Mouse (Mus musculus) embryonic facial prominence, embryonic 14.5 days (tissue): ENCODE results near the gene Supt3. TPM values are rescaled to one million over a fixed set of nuclear protein-coding genes. Genes with fewer than 3 reads are reported as not detected.

Source experiments
- ATAC-seq: fragments of 200-750 bp; cut with Nextera tagmentation; 2 replicates; pipeline ENCODE4 v1.8.0; 2017; ENCODE audit warnings: low read depth, moderate number of reproducible peaks, moderate TSS enrichment
- DNase-seq: peaks from one replicate; pipeline ENCODE4 v3.0.0-alpha.2; 2015; ENCODE audit warnings: low spot score
- H3K27ac ChIP-seq: fragments of 300-500 bp; sonication (generic); replicated peaks from 2 replicates; pipeline ENCODE4 v1.5.1; 2014; ENCODE audit warnings: low read depth, mild to moderate bottlenecking, low read length, moderate library complexity
- H3K27me3 ChIP-seq: fragments of 300-500 bp; sonication (generic); replicated peaks from 2 replicates; pipeline ENCODE4 v1.6.1; 2014; ENCODE audit warnings: low read length; ENCODE audit not compliant: control insufficient read depth, insufficient read depth
- H3K36me3 ChIP-seq: fragments of 300-500 bp; sonication (generic); 2 replicates; pipeline ENCODE4 v1.6.1; 2014; ENCODE audit warnings: low read length, mixed read lengths; ENCODE audit not compliant: control insufficient read depth, insufficient read depth
- H3K4me1 ChIP-seq: fragments of 300-500 bp; sonication (generic); 2 replicates; pipeline ENCODE4 v1.6.1; 2014; ENCODE audit warnings: antibody characterized with exemption, low read length; ENCODE audit not compliant: control insufficient read depth, insufficient read depth
- H3K4me2 ChIP-seq: fragments of 300-500 bp; sonication (generic); 2 replicates; pipeline ENCODE4 v1.6.1; 2014; ENCODE audit warnings: low read depth, mild to moderate bottlenecking, low read length, moderate library complexity, mixed read lengths
- H3K4me3 ChIP-seq: fragments of 300-500 bp; sonication (generic); 2 replicates; pipeline ENCODE4 v1.5.1; 2014; ENCODE audit warnings: low read depth, mild to moderate bottlenecking, low read length
- H3K9ac ChIP-seq: fragments of 300-500 bp; sonication (generic); 2 replicates; pipeline ENCODE4 v1.6.1; 2014; ENCODE audit warnings: low read depth, mild to moderate bottlenecking, low read length, moderate library complexity, mixed read lengths
- H3K9me3 ChIP-seq: fragments of 300-500 bp; sonication (generic); 2 replicates; pipeline ENCODE4 v1.6.1; 2016; ENCODE audit warnings: low read length; ENCODE audit not compliant: control insufficient read depth
- WGBS: fragments of 180-500 bp; shearing (Covaris S2); extraction: QIAGEN DNeasy Blood & Tissue Kit; methylation state at CpG from one replicate; pipeline ENCODE4 v1.1.7; 2014; 5-methylcytosine and 5-hydroxymethylcytosine counted together
- polyA plus RNA-seq: library from polyadenylated mRNA; unstranded; fragments of >200 nt; fragmentation: Nextera tagmentation; extraction: Ambion mirVana; gene quantifications from 2 replicates; pipeline ENCODE4 v1.2.1, GENCODE M21; 2014

Gene Supt3
- polyA plus RNA-seq, 1 experiment from 2014 or later = 17.6 TPM

DNA sequence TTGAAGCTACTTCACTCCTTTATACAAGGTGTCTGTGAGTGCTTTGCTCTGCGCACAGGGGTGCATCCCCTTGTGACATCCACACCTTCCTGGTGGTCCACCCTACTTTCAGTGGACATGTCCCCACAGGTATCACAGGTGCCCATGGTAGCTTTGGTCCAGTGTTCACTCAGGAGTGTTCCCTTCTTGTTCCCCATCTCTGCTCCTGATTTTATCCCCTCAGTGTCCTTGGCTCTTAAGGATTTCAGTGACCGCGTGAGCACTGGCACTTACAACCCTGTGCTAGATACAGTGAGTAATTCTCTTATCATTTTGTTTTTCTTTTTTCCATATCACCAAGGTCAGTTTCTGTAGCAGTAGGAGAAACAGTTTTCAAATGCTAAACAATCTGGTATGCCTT is 171.4 kb downstream of the Supt3 start:
- H3K4me3 ChIP-seq = no peak overlapping the region
- no peaks in the 10 kb centered on the region for H3K27me3 ChIP-seq
- no peaks in the 10 kb centered on the region for H3K36me3 ChIP-seq
- H3K4me2 ChIP-seq = no peak overlapping the region
- H3K4me1 ChIP-seq = no peaks in the 10 kb centered on the region
- 0 out of 2 replicates have a peak, but pooled peaks cover 3% of the 10 kb centered on the region for H3K9me3 ChIP-seq
- no peak for ATAC-seq
- DNase-seq = no peak
- no peak overlapping the region for H3K27ac ChIP-seq
- 92% methylated on average over 3 of the region's 3 CpGs for WGBS
- H3K9ac ChIP-seq = no peak overlapping the region

DNA sequence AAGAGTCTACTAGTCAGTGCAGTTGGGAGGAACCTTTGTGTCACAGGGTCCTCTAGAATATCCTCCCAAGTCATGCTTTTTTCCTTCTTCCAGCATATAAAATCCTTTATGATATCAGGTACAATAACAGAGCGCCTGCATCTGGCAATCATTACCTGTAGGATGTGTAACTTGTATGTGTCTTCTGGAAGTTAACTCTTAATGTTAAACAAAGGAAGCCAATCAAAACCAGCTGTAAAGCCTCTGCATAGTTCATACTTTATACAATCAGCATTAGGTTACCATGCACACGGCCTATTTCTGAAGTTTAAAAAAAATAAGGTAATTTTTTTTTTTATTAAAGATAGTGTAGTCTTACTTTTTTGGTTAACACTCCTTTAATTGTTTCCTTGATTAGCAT is 179.7 kb downstream of the Supt3 start:
- 0 out of 2 replicates have a peak, but pooled peaks have one; percentile 18 for ATAC-seq
- no peaks in the 10 kb centered on the region for H3K9me3 ChIP-seq
- H3K4me3 ChIP-seq = no peak overlapping the region
- no peaks in the 10 kb centered on the region for H3K36me3 ChIP-seq
- no peak overlapping the region for H3K4me2 ChIP-seq
- H3K27me3 ChIP-seq = no peaks in the 10 kb centered on the region
- H3K4me1 ChIP-seq = no peaks in the 10 kb centered on the region
- H3K27ac ChIP-seq = no peak overlapping the region
- WGBS = 36% methylated on average over 2 of the region's 2 CpGs
- H3K9ac ChIP-seq = no peak overlapping the region
- peak; percentile 50 for DNase-seq

DNA sequence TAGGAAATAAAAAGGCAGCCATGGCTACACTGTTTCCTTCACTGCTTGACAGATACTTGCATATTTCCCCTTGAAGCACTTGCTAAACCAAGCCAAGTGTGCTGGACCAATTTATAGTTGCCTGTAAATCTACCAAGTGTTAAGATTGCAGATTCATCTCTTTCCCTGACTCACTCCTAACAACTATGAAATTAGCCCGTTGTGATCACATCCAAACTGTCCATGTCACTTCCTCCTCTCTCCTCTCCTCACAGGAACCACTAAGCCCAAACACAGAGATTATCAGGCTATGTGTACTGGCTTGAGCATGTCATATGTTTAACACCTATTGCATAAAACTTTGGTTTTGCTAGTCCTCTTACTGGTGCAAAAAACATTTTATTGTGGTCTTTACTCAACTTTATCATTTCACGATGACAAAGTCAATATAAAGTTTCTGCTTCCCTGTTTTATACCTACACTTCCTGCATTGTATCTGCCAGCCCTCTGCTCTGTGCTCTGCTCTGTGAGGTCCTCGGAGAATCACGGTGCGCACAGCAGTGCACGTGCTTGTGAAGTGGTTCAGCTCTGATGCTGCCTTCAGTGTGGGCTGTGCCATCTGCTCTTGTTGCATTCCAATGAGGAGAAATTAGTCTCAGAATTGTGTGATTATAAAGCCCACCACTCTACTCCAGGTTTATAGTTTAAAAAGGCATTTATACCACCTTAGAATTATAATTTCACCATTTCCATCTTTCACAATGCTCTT is 186.3 kb downstream of the Supt3 start:
- DNase-seq = no peak
- whole genome bisulfite sequencing = 63% methylated on average over 6 of the region's 6 CpGs

GRCm38 (mm10) chr17:44967186-44967585 is 190.2 kb downstream of the Supt3 start:
- ATAC-seq = no peak

More for the DNA sequence above, 186.3 kb downstream of the Supt3 start:
- Histone ChIP-seq H3K4me2 (no peak overlapping the region), H3K4me1 (no peaks in the 10 kb centered on the region), H3K36me3 (no peaks in the 10 kb centered on the region), H3K4me3 (no peak overlapping the region), H3K27me3 (no peaks in the 10 kb centered on the region), H3K9ac (no peak overlapping the region), H3K27ac (no peak overlapping the region), H3K9me3 (no peaks in the 10 kb centered on the region)
- ATAC-seq = no peak

DNA sequence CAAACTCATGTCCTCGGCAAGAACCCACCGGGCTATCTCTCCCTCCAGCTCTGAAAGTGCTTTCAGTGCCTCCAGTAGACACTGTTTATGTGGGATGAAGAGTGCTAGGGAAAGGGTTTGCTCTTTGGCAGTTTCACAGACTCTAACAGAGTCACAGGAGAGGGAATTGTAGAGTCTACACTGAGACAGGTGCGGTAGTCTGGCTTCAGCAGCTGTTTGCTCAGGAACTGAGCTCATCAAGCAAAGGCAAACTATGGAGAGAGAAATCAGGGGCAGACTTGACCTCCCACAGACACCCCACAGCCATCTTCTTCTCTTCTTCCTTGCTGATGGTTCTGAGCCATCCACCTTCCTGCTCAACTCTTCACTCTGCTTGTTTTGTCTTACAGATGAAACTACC is 193.3 kb downstream of the Supt3 start:
- H3K27me3 ChIP-seq = no peaks in the 10 kb centered on the region
- 93% methylated on average over 3 of the region's 3 CpGs for WGBS
- ATAC-seq (no peak), DNase-seq (no peak)
- no peak overlapping the region for H3K4me2 ChIP-seq
- H3K9me3 ChIP-seq = no peaks in the 10 kb centered on the region
- no peak overlapping the region for H3K27ac ChIP-seq
- no peak overlapping the region for H3K9ac ChIP-seq
- no peaks in the 10 kb centered on the region for H3K36me3 ChIP-seq
- H3K4me3 ChIP-seq = no peak overlapping the region
- no peaks in the 10 kb centered on the region for H3K4me1 ChIP-seq

More at GRCm38 (mm10) chr17:44967186-44967585, 190.2 kb downstream of the Supt3 start:
- no peaks in the 10 kb centered on the region for H3K9me3 ChIP-seq
- no peaks in the 10 kb centered on the region for H3K27me3 ChIP-seq
- H3K4me3 ChIP-seq = no peak overlapping the region
- H3K27ac ChIP-seq = no peak overlapping the region
- no peak overlapping the region for H3K4me2 ChIP-seq
- H3K4me1 ChIP-seq = no peaks in the 10 kb centered on the region
- H3K9ac ChIP-seq = no peak overlapping the region
- H3K36me3 ChIP-seq = no peaks in the 10 kb centered on the region
- WGBS = 96% methylated on average over 1 of the region's 1 CpGs
- no peak for DNase-seq

DNA sequence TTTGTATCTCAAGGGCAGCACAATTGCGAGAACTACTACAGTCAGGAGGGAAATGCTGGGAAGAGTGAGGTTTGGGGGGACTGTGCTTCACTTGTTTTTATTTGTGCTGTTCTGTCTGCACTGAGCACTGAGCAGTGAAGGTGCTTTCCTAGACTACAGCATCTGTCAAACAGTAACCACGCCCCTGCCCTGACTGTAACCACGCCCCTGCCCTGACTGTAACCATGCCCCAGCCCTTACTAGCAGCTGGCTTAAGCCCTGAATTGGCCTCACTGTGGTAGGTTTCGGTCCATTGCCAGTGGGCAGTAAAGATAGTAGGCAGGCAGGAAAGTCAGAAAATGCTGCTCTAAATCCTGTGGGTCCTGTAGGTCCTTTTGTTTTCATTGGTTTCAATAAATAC is 196.5 kb downstream of the Supt3 start:
- Histone ChIP-seq H3K9ac (no peak overlapping the region), H3K4me3 (no peak overlapping the region), H3K9me3 (no peaks in the 10 kb centered on the region), H3K27ac (no peak overlapping the region), H3K36me3 (no peaks in the 10 kb centered on the region), H3K27me3 (no peaks in the 10 kb centered on the region), H3K4me2 (no peak overlapping the region), H3K4me1 (no peaks in the 10 kb centered on the region)
- DNase-seq (peak; percentile 49), ATAC-seq (peak; percentile 65; the same call in 1 of the 2 replicates)
- 64% methylated on average over 4 of the region's 4 CpGs for WGBS

DNA sequence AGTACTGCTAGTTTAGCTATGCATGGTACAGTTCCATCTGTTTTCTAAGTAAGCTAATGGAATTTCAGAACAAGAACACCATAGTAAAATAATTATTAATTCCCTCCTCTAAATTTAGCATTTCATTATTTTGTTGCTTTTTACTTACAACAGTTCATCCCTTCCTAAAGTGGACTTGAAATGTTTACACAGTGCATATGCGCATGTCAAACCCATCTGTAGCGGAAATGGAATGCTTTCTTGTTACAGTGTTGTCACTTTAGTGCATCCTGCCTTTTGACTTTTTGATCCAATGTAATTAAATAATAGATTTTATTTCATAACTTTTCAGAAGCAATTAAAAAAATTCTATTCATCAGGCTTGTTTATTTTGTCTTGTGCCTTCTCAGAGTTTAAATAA is 200.7 kb downstream of the Supt3 start:
- 89% methylated on average over 2 of the region's 2 CpGs for whole genome bisulfite sequencing
- Histone ChIP-seq H3K27me3 (no peaks in the 10 kb centered on the region), H3K9me3 (no peaks in the 10 kb centered on the region), H3K9ac (no peak overlapping the region), H3K4me1 (no peaks in the 10 kb centered on the region), H3K27ac (no peak overlapping the region), H3K36me3 (no peaks in the 10 kb centered on the region), H3K4me3 (no peak overlapping the region), H3K4me2 (no peak overlapping the region)
- no peak for DNase-seq
- no peak for ATAC-seq

DNA sequence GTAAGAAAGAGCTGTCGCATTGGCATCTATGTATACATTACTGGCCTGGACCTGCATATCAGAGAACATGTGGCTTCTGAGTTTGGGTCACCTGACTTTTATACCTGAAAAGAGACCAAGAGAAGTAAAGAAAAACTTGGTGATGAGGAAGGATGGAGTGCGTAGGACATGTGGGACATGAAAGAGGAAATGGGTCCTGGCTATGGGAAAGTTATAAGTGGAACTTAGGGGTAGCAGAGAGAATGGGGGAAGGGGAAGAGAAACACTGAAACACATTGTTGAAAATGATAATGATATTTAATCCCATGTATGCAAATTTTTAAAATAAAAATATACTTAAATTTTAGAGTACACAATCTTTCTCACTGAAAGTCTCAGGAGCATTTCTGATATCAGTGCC is 211.0 kb downstream of the Supt3 start:
- Histone ChIP-seq H3K4me1 (peaks cover 11% of the 10 kb centered on the region), H3K4me3 (no peak overlapping the region), H3K9me3 (no peaks in the 10 kb centered on the region), H3K4me2 (no peak overlapping the region), H3K27ac (no peak overlapping the region), H3K36me3 (no peaks in the 10 kb centered on the region), H3K27me3 (no peaks in the 10 kb centered on the region), H3K9ac (no peak overlapping the region)
- 90% methylated on average over 2 of the region's 2 CpGs for WGBS
- DNase-seq (no peak), ATAC-seq (no peak)

- H3K27ac ChIP-seq = no peak overlapping the region
- ATAC-seq = no peak
- no peak overlapping the region for H3K9ac ChIP-seq
- DNase-seq = no peak
- H3K27me3 ChIP-seq = no peaks in the 10 kb centered on the region
- H3K36me3 ChIP-seq = 0 out of 2 replicates have a peak, but pooled peaks cover 4% of the 10 kb centered on the region
- whole genome bisulfite sequencing = 67% methylated on average over 4 of the region's 4 CpGs
- H3K4me2 ChIP-seq = no peak overlapping the region
- H3K4me1 ChIP-seq = peaks cover 6% of the 10 kb centered on the region; the same call in 1 of the 2 replicates
- H3K9me3 ChIP-seq = no peaks in the 10 kb centered on the region
- H3K4me3 ChIP-seq = no peak overlapping the region
These were observed 226.4 kb downstream of the Supt3 start for GRCm38 (mm10) chr17:45003311-45003710.
